In the genomic region with DNA sequence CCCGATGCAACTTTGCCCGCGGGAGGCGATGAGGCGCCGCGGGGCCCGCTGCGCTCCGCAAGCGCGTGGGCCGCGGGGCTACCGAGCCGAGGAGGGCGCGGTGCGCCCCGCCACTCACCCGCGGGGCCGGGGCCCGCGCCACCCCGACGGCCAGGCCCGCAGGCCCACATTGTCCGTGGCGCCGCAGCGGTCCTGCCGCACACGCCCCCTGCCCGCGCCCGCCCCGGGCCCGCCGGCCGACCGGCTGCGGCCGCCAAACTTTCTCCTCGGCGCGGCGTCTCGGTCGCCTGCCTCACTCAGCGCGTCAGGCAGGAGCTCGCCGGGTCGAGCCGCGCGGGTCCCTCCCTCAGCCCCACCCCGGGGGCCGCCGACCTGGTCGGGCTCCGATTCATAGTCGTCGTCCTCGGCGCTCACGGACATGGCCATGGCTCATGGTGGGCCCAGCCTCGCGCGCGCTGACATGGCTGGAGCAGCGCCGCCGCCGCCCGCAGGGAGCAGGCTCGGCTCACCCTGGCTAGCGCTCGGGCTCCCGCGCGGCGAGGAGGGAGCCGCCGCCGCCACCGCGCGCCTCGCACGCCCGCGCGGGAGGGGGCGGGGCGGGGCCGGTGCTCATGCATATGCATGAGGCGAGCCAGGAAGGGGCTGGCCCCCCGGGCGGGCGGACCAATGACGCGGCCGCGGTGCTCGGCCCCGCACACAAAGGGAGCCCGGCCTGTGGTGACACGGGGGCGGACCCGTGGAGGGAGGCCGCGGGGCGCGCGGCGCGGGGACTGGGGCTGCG, we compare ENCODE assay signal across 8 mouse cellular contexts. TPM values are rescaled to one million over a fixed set of nuclear protein-coding genes. Genes with fewer than 3 reads are reported as not detected.
DNase-seq lines count a peak whose midpoint lies in the region; ATAC-seq and TF ChIP-seq lines count a peak whose summit lies in the region.

No protein-coding gene starts in this region.

- H3K4me2 ChIP-seq in CH12.LX (ENCODE audit: insufficient read depth, low read depth, poor library complexity, severe bottlenecking), result peak overlapping the region; percentile 89; the same call in 1 of the 2 replicates
- H3K4me2 ChIP-seq in forebrain, embryonic 11.5 days (ENCODE audit: low read depth, low read length, severe bottlenecking), result peak overlapping the region; percentile 84
- peak overlapping the region; percentile 94 for H3K4me2 ChIP-seq in heart, embryonic 16.5 days (ENCODE audit: low read depth, low read length)
- H3K4me2 ChIP-seq in liver, embryonic 14.5 days (ENCODE audit: low read depth), result peak overlapping the region; percentile 91
- H3K4me2 ChIP-seq in neural tube, embryonic 11.5 days (ENCODE audit: low read depth), result peak overlapping the region; percentile 90
- peak overlapping the region; percentile 85 for H3K4me2 ChIP-seq in stomach, embryonic 16.5 days (ENCODE audit: low read depth, low read length)

- H3K36me3 ChIP-seq in CH12.LX (replicated peaks in 1 of 2; ENCODE audit: control insufficient read depth in 1 of 2, insufficient read depth in 1 of 2, low read length in 1 of 2), result peaks cover 0 to 43% of the 10 kb centered on the region in 2 experiments
- no peaks in the 10 kb centered on the region for H3K36me3 ChIP-seq in forebrain, embryonic 11.5 days (ENCODE audit: control insufficient read depth, insufficient read depth, low read length)
- no peaks in the 10 kb centered on the region for H3K36me3 ChIP-seq in heart, embryonic 16.5 days (ENCODE audit: control insufficient read depth, insufficient read depth)
- no peaks in the 10 kb centered on the region for H3K36me3 ChIP-seq in liver, embryonic 14.5 days (replicated peaks; ENCODE audit: control insufficient read depth, insufficient read depth, low read depth)
- H3K36me3 ChIP-seq in neural tube, embryonic 11.5 days (ENCODE audit: control insufficient read depth, insufficient read depth, low read length), result no peaks in the 10 kb centered on the region
- H3K36me3 ChIP-seq in stomach, embryonic 16.5 days (ENCODE audit: control insufficient read depth, insufficient read depth, low read length), result no peaks in the 10 kb centered on the region

- peaks cover 50% of the 10 kb centered on the region for H3K79me2 ChIP-seq in CH12.LX (replicated peaks; ENCODE audit: control insufficient read depth, extremely low read depth, insufficient read depth, poor library complexity, severe bottlenecking)

- H3K4me1 ChIP-seq in CH12.LX (ENCODE audit: control insufficient read depth in 1 of 2, insufficient read depth in 2 of 2), result peaks cover 9 to 79% of the 10 kb centered on the region in 2 experiments
- peaks cover 11% of the 10 kb centered on the region for H3K4me1 ChIP-seq in forebrain, embryonic 11.5 days (replicated peaks; ENCODE audit: control insufficient read depth, insufficient read depth, low read length)
- H3K4me1 ChIP-seq in heart, embryonic 16.5 days (ENCODE audit: control insufficient read depth, insufficient read depth, low read length), result peaks cover 18% of the 10 kb centered on the region
- peaks cover 14 to 51% of the 10 kb centered on the region in 2 experiments for H3K4me1 ChIP-seq in liver, embryonic 14.5 days (replicated peaks; ENCODE audit: control insufficient read depth in 2 of 2, insufficient read depth in 2 of 2, low read length in 1 of 2)
- peaks cover 7% of the 10 kb centered on the region for H3K4me1 ChIP-seq in neural tube, embryonic 11.5 days (ENCODE audit: control insufficient read depth, insufficient read depth, low read length)
- H3K4me1 ChIP-seq in stomach, embryonic 16.5 days (ENCODE audit: control insufficient read depth, insufficient read depth, low read length), result peaks cover 12% of the 10 kb centered on the region

- H3K27ac ChIP-seq in CH12.LX (ENCODE audit: insufficient read depth, low read depth), result peak overlapping the region; percentile 66
- H3K27ac ChIP-seq in forebrain, embryonic 11.5 days (ENCODE audit: low read depth, low read length), result peak overlapping the region; percentile 83
- H3K27ac ChIP-seq in heart, embryonic 16.5 days (ENCODE audit: low read length), result peak overlapping the region; percentile 91
- H3K27ac ChIP-seq in liver, embryonic 14.5 days, result peak overlapping the region; percentile 7; the same call in 1 of the 2 replicates
- H3K27ac ChIP-seq in neural tube, embryonic 11.5 days (ENCODE audit: low read depth, low read length), result peak overlapping the region; percentile 90
- H3K27ac ChIP-seq in stomach, embryonic 16.5 days (ENCODE audit: low read length), result peak overlapping the region; percentile 91

- peak overlapping the region; percentile 72 to 84 (median 72) for H3K4me3 ChIP-seq in CH12.LX (replicated peaks in 1 of 3; ENCODE audit: low read depth in 2 of 3, low read length in 2 of 3, poor library complexity in 1 of 3)
- H3K4me3 ChIP-seq in forebrain, embryonic 11.5 days (ENCODE audit: low read depth, low read length), result peak overlapping the region; percentile 89
- peak overlapping the region; percentile 88 for H3K4me3 ChIP-seq in heart, embryonic 16.5 days (ENCODE audit: low read length)
- peak overlapping the region; percentile 66 to 78 for H3K4me3 ChIP-seq in liver, embryonic 14.5 days (ENCODE audit: insufficient read depth in 1 of 2, low read depth in 2 of 2, low read length in 2 of 2)
- peak overlapping the region; percentile 91 for H3K4me3 ChIP-seq in neural tube, embryonic 11.5 days (ENCODE audit: low read depth, low read length)
- peak overlapping the region; percentile 83 for H3K4me3 ChIP-seq in stomach, embryonic 16.5 days (replicated peaks; ENCODE audit: low read length)

- TF ChIP-seq EP300 in CH12.LX (IDR thresholded peaks at IDR 0.05; ENCODE audit: low read length), result no peak
- no peak for TF ChIP-seq EP300 in liver, embryonic 14.5 days (IDR thresholded peaks at IDR 0.05; ENCODE audit: low read depth)

- no peaks in the 10 kb centered on the region for H3K9me3 ChIP-seq in CH12.LX (replicated peaks; ENCODE audit: low read length)
- no peaks in the 10 kb centered on the region for H3K9me3 ChIP-seq in forebrain, embryonic 11.5 days (ENCODE audit: control insufficient read depth, low read length)
- H3K9me3 ChIP-seq in heart, embryonic 16.5 days (replicated peaks; ENCODE audit: control insufficient read depth, low read length), result no peaks in the 10 kb centered on the region
- no peaks in the 10 kb centered on the region for H3K9me3 ChIP-seq in liver, embryonic 14.5 days (ENCODE audit: control insufficient read depth, low read length)
- H3K9me3 ChIP-seq in neural tube, embryonic 11.5 days (ENCODE audit: control insufficient read depth, low read length), result no peaks in the 10 kb centered on the region
- H3K9me3 ChIP-seq in stomach, embryonic 16.5 days (replicated peaks; ENCODE audit: control insufficient read depth, low read length), result no peaks in the 10 kb centered on the region

- TF ChIP-seq CTCF in CH12.LX (conservative IDR thresholded peaks at IDR 0.05 in 1 of 2, IDR thresholded peaks at IDR 0.05 in 1 of 2; ENCODE audit: low read depth in 2 of 2, low read length in 2 of 2), result no peak
- no peak for TF ChIP-seq CTCF in liver, embryonic 14.5 days (IDR thresholded peaks at IDR 0.05; ENCODE audit: low read depth)

- TF ChIP-seq POLR2A in CH12.LX (IDR thresholded peaks at IDR 0.05; ENCODE audit: low read depth, low read length), result peak; percentile 59; the same call in 1 of the 2 replicates

- in situ Hi-C loops in CH12.LX (cut with MboI; ENCODE audit: low pct_ligation_motif_present, low pct_unique_long_range_greater_than_20kb, low sequenced_read_pairs), result no loop called here

- dilution Hi-C loops in CH12.LX (cut with MboI; ENCODE audit: extremely low pct_ligation_motif_present, extremely low pct_unique_long_range_greater_than_20kb, low sequenced_read_pairs), result no loop called here

- peak; percentile 61 for DNase-seq in CH12.LX (ENCODE audit: extremely low read depth)
- peak; percentile 80 for DNase-seq in c-Kit-positive CD71-positive TER-119-negative erythroid progenitor cells, embryonic 14.5 days (ENCODE audit: low read depth)
- peak; percentile 96 for DNase-seq in forebrain, embryonic 11.5 days (ENCODE audit: low spot score)
- peak; percentile 93 to 97 for DNase-seq in kidney, postnatal 36 days
- peak; percentile 77 to 80 (median 79) for DNase-seq in liver, embryonic 14.5 days (ENCODE audit: low read depth in 3 of 3, low spot score in 3 of 3)
- DNase-seq in neural tube, embryonic 11.5 days (ENCODE audit: low spot score), result peak; percentile 92

- no peaks in the 10 kb centered on the region for H3K27me3 ChIP-seq in CH12.LX (replicated peaks)
- no peaks in the 10 kb centered on the region for H3K27me3 ChIP-seq in forebrain, embryonic 11.5 days (ENCODE audit: control insufficient read depth, insufficient read depth, low read length)
- H3K27me3 ChIP-seq in heart, embryonic 16.5 days (ENCODE audit: control insufficient read depth, insufficient read depth, low read length), result no peaks in the 10 kb centered on the region
- H3K27me3 ChIP-seq in liver, embryonic 14.5 days (ENCODE audit: control insufficient read depth, insufficient read depth, low read length), result no peaks in the 10 kb centered on the region
- H3K27me3 ChIP-seq in neural tube, embryonic 11.5 days (ENCODE audit: control insufficient read depth, insufficient read depth, low read length), result no peaks in the 10 kb centered on the region
- H3K27me3 ChIP-seq in stomach, embryonic 16.5 days (ENCODE audit: control insufficient read depth, insufficient read depth, low read length), result no peaks in the 10 kb centered on the region

- WGBS in forebrain, embryonic 11.5 days, result under 1% methylated on average over 70 of the region's 120 CpGs
- WGBS in heart, embryonic 16.5 days, result under 1% methylated on average over 105 of the region's 120 CpGs
- under 1% methylated on average over 119 of the region's 120 CpGs for WGBS in liver, embryonic 14.5 days (ENCODE audit: insufficient replicate concordance)
- WGBS in neural tube, embryonic 11.5 days, result under 1% methylated on average over 36 of the region's 120 CpGs
- under 1% methylated on average over 101 of the region's 120 CpGs for WGBS in stomach, embryonic 16.5 days

- peak overlapping the region; percentile 95 for H3K9ac ChIP-seq in CH12.LX (ENCODE audit: insufficient read depth, low read depth)
- H3K9ac ChIP-seq in forebrain, embryonic 11.5 days (ENCODE audit: low read length), result peak overlapping the region; percentile 92
- peak overlapping the region; percentile 94 for H3K9ac ChIP-seq in heart, embryonic 16.5 days (ENCODE audit: low read length)
- peak overlapping the region; percentile 70 for H3K9ac ChIP-seq in liver, embryonic 14.5 days (replicated peaks)
- H3K9ac ChIP-seq in neural tube, embryonic 11.5 days (ENCODE audit: low read length), result peak overlapping the region; percentile 94
- H3K9ac ChIP-seq in stomach, embryonic 16.5 days (ENCODE audit: low read length), result peak overlapping the region; percentile 89

- peak; percentile 98 for ATAC-seq in forebrain, embryonic 11.5 days (replicated peaks; ENCODE audit: low FRiP score)
- peak; percentile 95 for ATAC-seq in heart, embryonic 16.5 days (replicated peaks; ENCODE audit: extremely low read depth, insufficient read depth, low FRiP score)
- peak; percentile 97 for ATAC-seq in liver, embryonic 14.5 days (ENCODE audit: insufficient read depth)
- peak; percentile 93 for ATAC-seq in neural tube, embryonic 11.5 days (ENCODE audit: insufficient read depth, low FRiP score, low TSS enrichment)
- peak; percentile 98 for ATAC-seq in stomach, embryonic 16.5 days (ENCODE audit: insufficient read depth, low FRiP score)

- TF ChIP-seq RAD21 in CH12.LX (IDR thresholded peaks at IDR 0.05; ENCODE audit: low read depth, low read length), result no peak

RNA-seq across cellular contexts. Expression of gene Rnf34, which starts 50.1 kb away (rescaled TPM):
- total RNA-seq in CH12.LX (2012; rRNA removed), result 17.2 and 18.4 TPM in 2 replicates
- 24.1 and 24.6 TPM in 2 replicates for total RNA-seq in CH12.LX (2014; rRNA removed)
- 29.1 and 30.8 TPM in 2 replicates for polyA plus RNA-seq in CH12.LX (2012; ENCODE audit: insufficient read length, low read depth)
- polyA plus RNA-seq in forebrain, embryonic 11.5 days (2014; fragmentation: Nextera tagmentation; extraction: Ambion mirVana), result 51.1 and 53.2 TPM in 2 replicates
- polyA plus RNA-seq in heart, embryonic 16.5 days (2015; fragmentation: Nextera tagmentation; extraction: Ambion mirVana), result 32.6 and 35.9 TPM in 2 replicates
- polyA plus RNA-seq in liver, embryonic 14.5 days (2012; rRNA removed), result 5.4 and 6.6 TPM in 2 replicates
- 12.2 and 13.2 TPM in 2 replicates for polyA plus RNA-seq in liver, embryonic 14.5 days (2014; fragmentation: Nextera tagmentation; extraction: Ambion mirVana)
- polyA plus RNA-seq in neural tube, embryonic 11.5 days (2014; fragmentation: Nextera tagmentation; extraction: Ambion mirVana), result 58.1 and 58.4 TPM in 2 replicates
- 30.8 and 33.6 TPM in 2 replicates for polyA plus RNA-seq in stomach, embryonic 16.5 days (2015; fragmentation: Nextera tagmentation; extraction: Ambion mirVana)

Comparison
In these comparisons a context has a peak if more than half of its experiments do, and no peak if none do; other contexts are left out.
1. Peak in every context shown above with its lines: DNase-seq, ATAC-seq, H3K4me3 ChIP-seq and H3K27ac ChIP-seq.
2. H3K27ac ChIP-seq: peak in every context shown above with its lines; median percentile 91 in heart, embryonic 16.5 days; 91 in stomach, embryonic 16.5 days; 90 in neural tube, embryonic 11.5 days; 83 in forebrain, embryonic 11.5 days; 66 in CH12.LX; 7 in liver, embryonic 14.5 days.